In genomic region chrX:136755464-136755863, GRCm38 (mm10) we compare ENCODE assay signal across 20 mouse cellular contexts. TPM values are rescaled to one million over a fixed set of nuclear protein-coding genes. Genes with fewer than 3 reads are reported as not detected.
"Had no signal": no experiment of that assay in that cellular context is flagged by ENCODE, and none has a peak within 500 bp of the region (broad histone marks: within the 10 kb centered on the region; RNA-seq: fewer than 3 reads in every experiment).

No protein-coding gene starts in this region.

- H3K4me1 ChIP-seq: limb, embryonic 13.5 days; midbrain, embryonic 10.5 days; neural tube, embryonic 13.5 days had no signal

- H3K27ac ChIP-seq: hindbrain, postnatal 0 days; limb, embryonic 13.5 days; liver, embryonic 14.5 days; midbrain, embryonic 10.5 days; neural tube, embryonic 13.5 days had no signal

- H3K9ac ChIP-seq: limb, embryonic 13.5 days; liver, embryonic 14.5 days; neural tube, embryonic 13.5 days had no signal

- H3K4me3 ChIP-seq: limb, embryonic 13.5 days; midbrain, embryonic 10.5 days; neural tube, embryonic 13.5 days had no signal

- H3K4me2 ChIP-seq: limb, embryonic 13.5 days; neural tube, embryonic 13.5 days had no signal

- H3K27me3 ChIP-seq: limb, embryonic 13.5 days; neural tube, embryonic 13.5 days had no signal

- H3K9me3 ChIP-seq: limb, embryonic 13.5 days; midbrain, embryonic 10.5 days; neural tube, embryonic 13.5 days had no signal

- ATAC-seq: hindbrain, postnatal 0 days had no signal

- DNase-seq: kidney, adult 18-20 months; kidney, postnatal 10 days; kidney, postnatal 4 days; lung, adult 2 months; lung, postnatal 4 days; midbrain, embryonic 14.5 days; retina, postnatal 1 day; right cerebral cortex, postnatal 25 days; thymus, postnatal 36 days had no signal

- H3K36me3 ChIP-seq: neural tube, embryonic 13.5 days had no signal

RNA-seq across cellular contexts. Expression of gene Glra4, which starts 24.5 kb away (rescaled TPM):
- total RNA-seq: hindbrain, postnatal 0 days; left cerebral cortex, postnatal 36 days; liver, adult 2 months; megakaryocyte, adult 5-6 weeks had no signal
- polyA plus RNA-seq: hindbrain, postnatal 0 days; liver, adult 2 months; liver, embryonic 14.5 days; lung, adult 2 months; midbrain, embryonic 14.5 days; small intestine, adult 2 months; stomach, embryonic 16.5 days; thymus, postnatal 0 days had no signal
